Mouse (Mus musculus) megakaryocyte, embryonic 14.5 days (primary cell): ENCODE measurements around the gene Taf11.

Experiments
- FLI1 ChIP-seq: IDR thresholded peaks from 2 replicates; pipeline ENCODE4 v1.6.1; 2012; ENCODE audit warnings: low read length, inconsistent platforms, mixed read lengths
- GATA1 ChIP-seq: IDR thresholded peaks from 3 replicates; pipeline ENCODE4 v1.6.1; 2012; ENCODE audit warnings: mixed read lengths, low read length, inconsistent platforms, borderline replicate concordance

GRCm38 (mm10) chr17:27865461-27865860 lies 44.2 kb downstream of the Taf11 start:
- TF ChIP-seq GATA1 (no peak), FLI1 (no peak)
